9 mouse cellular contexts compared by ENCODE assay signal in the genomic region with DNA sequence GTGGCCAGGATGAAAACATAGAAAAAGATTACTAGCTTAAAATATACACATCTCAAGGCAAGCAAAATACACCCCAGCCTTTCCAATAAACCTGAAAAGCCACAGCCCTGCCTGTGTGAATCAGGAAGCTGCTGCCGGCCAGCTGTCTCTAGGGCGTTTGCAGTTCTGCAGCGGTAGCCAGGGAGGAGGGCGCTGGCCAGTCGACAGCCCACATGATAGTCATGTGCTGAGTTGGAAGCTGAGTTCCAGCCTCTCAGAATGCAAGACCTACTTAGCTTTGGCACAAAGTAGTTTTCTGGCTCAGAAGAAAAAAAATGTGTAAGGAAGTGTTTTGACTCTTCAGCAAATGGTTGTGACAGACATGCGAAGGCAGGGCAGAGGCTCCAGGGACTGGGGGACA. TPM values are rescaled to one million over a fixed set of nuclear protein-coding genes. Genes with fewer than 3 reads are reported as not detected.
A peak's percentile ranks its signal among the peaks of the same experiment; 100 is the strongest.
DNase-seq lines count a peak whose midpoint lies in the region; ATAC-seq and TF ChIP-seq lines count a peak whose summit lies in the region.
"Had no signal": no experiment of that assay in that cellular context is flagged by ENCODE, and none has a peak within 500 bp of the region (broad histone marks: within the 10 kb centered on the region; RNA-seq: fewer than 3 reads in every experiment).

No protein-coding gene starts in this region.

- H3K9me3 ChIP-seq in midbrain, embryonic 10.5 days (replicated peaks), result no peaks in the 10 kb centered on the region
- no peaks in the 10 kb centered on the region for H3K9me3 ChIP-seq in midbrain, embryonic 13.5 days
- H3K9me3 ChIP-seq in kidney, postnatal 0 days (replicated peaks; ENCODE audit: low read length), result no peaks in the 10 kb centered on the region
- H3K9me3 ChIP-seq in liver, embryonic 16.5 days (replicated peaks; ENCODE audit: control insufficient read depth, low read length), result no peaks in the 10 kb centered on the region

- H3K4me1 ChIP-seq in midbrain, embryonic 10.5 days, result peaks cover 43% of the 10 kb centered on the region
- peaks cover 28% of the 10 kb centered on the region for H3K4me1 ChIP-seq in midbrain, embryonic 13.5 days (replicated peaks)
- 0 out of 2 replicates have a peak, but pooled peaks cover 3% of the 10 kb centered on the region for H3K4me1 ChIP-seq in kidney, postnatal 0 days (replicated peaks; ENCODE audit: insufficient read depth, low read length)
- H3K4me1 ChIP-seq in liver, embryonic 16.5 days (ENCODE audit: control insufficient read depth, low read depth, low read length), result no peaks in the 10 kb centered on the region; the same call in 1 of the 2 replicates

- H3K4me2 ChIP-seq in midbrain, embryonic 13.5 days (replicated peaks), result no peak overlapping the region
- H3K4me2 ChIP-seq in kidney, postnatal 0 days (ENCODE audit: low read length), result no peak overlapping the region
- no peak overlapping the region for H3K4me2 ChIP-seq in liver, embryonic 16.5 days (ENCODE audit: low read depth, low read length)

- no peak overlapping the region for H3K4me3 ChIP-seq in midbrain, embryonic 10.5 days
- H3K4me3 ChIP-seq in midbrain, embryonic 13.5 days (replicated peaks), result no peak overlapping the region
- no peak overlapping the region for H3K4me3 ChIP-seq in kidney, postnatal 0 days (replicated peaks; ENCODE audit: low read depth, low read length)
- H3K4me3 ChIP-seq in liver, embryonic 16.5 days (ENCODE audit: low read depth, low read length), result no peak overlapping the region

- ATAC-seq in midbrain, embryonic 13.5 days, result no peak
- no peak for ATAC-seq in kidney, postnatal 0 days (replicated peaks; ENCODE audit: low FRiP score, low read depth)
- ATAC-seq in liver, embryonic 16.5 days (ENCODE audit: low read depth), result peak; percentile 63

- no peak for DNase-seq in midbrain, embryonic 10.5 days (ENCODE audit: low spot score)
- peak; percentile 69 for DNase-seq in cerebellum, adult 9-11 months
- peak; percentile 92 for DNase-seq in gastrocnemius, postnatal 25 days
- DNase-seq in kidney, postnatal 0 days (ENCODE audit: low spot score), result peak; percentile 63
- peak; percentile 68 for DNase-seq in right cerebral cortex, postnatal 25 days
- DNase-seq in spleen, postnatal 14 days (ENCODE audit: low spot score in 2 of 2), result no peak

- H3K36me3 ChIP-seq in midbrain, embryonic 10.5 days, result peaks cover 12% of the 10 kb centered on the region
- H3K36me3 ChIP-seq in midbrain, embryonic 13.5 days, result peaks cover 9% of the 10 kb centered on the region; the same call in 1 of the 2 replicates
- no peaks in the 10 kb centered on the region for H3K36me3 ChIP-seq in kidney, postnatal 0 days (ENCODE audit: insufficient read depth, low read length)
- no peaks in the 10 kb centered on the region for H3K36me3 ChIP-seq in liver, embryonic 16.5 days (ENCODE audit: control insufficient read depth, insufficient read depth)

- 0 out of 2 replicates have a peak overlapping the region, but pooled peaks have one; percentile 17 for H3K27ac ChIP-seq in midbrain, embryonic 10.5 days (replicated peaks)
- H3K27ac ChIP-seq in midbrain, embryonic 13.5 days, result no peak overlapping the region
- no peak overlapping the region; the same call in 1 of the 2 replicates for H3K27ac ChIP-seq in kidney, postnatal 0 days
- no peak overlapping the region for H3K27ac ChIP-seq in liver, embryonic 16.5 days (ENCODE audit: low read length)
- H3K27ac ChIP-seq: liver, embryonic 14.5 days had no signal

- H3K27me3 ChIP-seq in midbrain, embryonic 10.5 days (ENCODE audit: low read depth, poor library complexity, severe bottlenecking), result no peaks in the 10 kb centered on the region
- H3K27me3 ChIP-seq in midbrain, embryonic 13.5 days, result no peaks in the 10 kb centered on the region
- no peaks in the 10 kb centered on the region for H3K27me3 ChIP-seq in kidney, postnatal 0 days (ENCODE audit: insufficient read depth, low read length)
- H3K27me3 ChIP-seq in liver, embryonic 16.5 days (ENCODE audit: control insufficient read depth, insufficient read depth, low read depth, low read length), result no peaks in the 10 kb centered on the region

- 61% methylated on average over 6 of the region's 6 CpGs for WGBS in midbrain, embryonic 10.5 days
- WGBS in midbrain, embryonic 13.5 days, result 55% methylated on average over 6 of the region's 6 CpGs
- WGBS in kidney, postnatal 0 days, result 31% methylated on average over 6 of the region's 6 CpGs
- 11% methylated on average over 6 of the region's 6 CpGs for WGBS in liver, embryonic 16.5 days (ENCODE audit: insufficient replicate concordance)

- no peak overlapping the region for H3K9ac ChIP-seq in midbrain, embryonic 13.5 days (replicated peaks)
- no peak overlapping the region for H3K9ac ChIP-seq in kidney, postnatal 0 days (ENCODE audit: low read depth, low read length)
- no peak overlapping the region for H3K9ac ChIP-seq in liver, embryonic 16.5 days (ENCODE audit: low read depth, low read length)
- H3K9ac ChIP-seq: liver, embryonic 14.5 days had no signal

- TF ChIP-seq CTCF in kidney, postnatal 0 days (IDR thresholded peaks at IDR 0.05; ENCODE audit: low read depth), result no peak

RNA-seq across cellular contexts. Expression of gene Appl2, which starts 11.2 kb away (rescaled TPM):
- polyA plus RNA-seq in midbrain, embryonic 10.5 days (2016; fragmentation: Nextera tagmentation; extraction: Ambion mirVana), result 30.8 and 37.0 TPM in 2 replicates
- 44.7 and 49.8 TPM in 2 replicates for polyA plus RNA-seq in midbrain, embryonic 13.5 days (2015; fragmentation: Nextera tagmentation; extraction: Ambion mirVana)
- total RNA-seq in gastrocnemius, postnatal 25 days (2021), result 10 to 100 TPM; 15.4 to 16.0 TPM
- 31.7 and 32.4 TPM in 2 replicates for polyA plus RNA-seq in kidney, postnatal 0 days (2015; fragmentation: Nextera tagmentation; extraction: Ambion mirVana)
- 15.2 and 15.9 TPM in 2 replicates for polyA plus RNA-seq in liver, embryonic 16.5 days (2015; fragmentation: Nextera tagmentation; extraction: Ambion mirVana)

Comparison
In these comparisons a context has a peak if more than half of its experiments do, and no peak if none do; other contexts are left out.
1. DNase-seq: peak in cerebellum, adult 9-11 months (single experiment), gastrocnemius, postnatal 25 days (single experiment), kidney, postnatal 0 days (single experiment) and right cerebral cortex, postnatal 25 days (single experiment); none in midbrain, embryonic 10.5 days (single experiment) and spleen, postnatal 14 days (0 of 2).